8 mouse cellular contexts compared by ENCODE assay signal in the genomic region with DNA sequence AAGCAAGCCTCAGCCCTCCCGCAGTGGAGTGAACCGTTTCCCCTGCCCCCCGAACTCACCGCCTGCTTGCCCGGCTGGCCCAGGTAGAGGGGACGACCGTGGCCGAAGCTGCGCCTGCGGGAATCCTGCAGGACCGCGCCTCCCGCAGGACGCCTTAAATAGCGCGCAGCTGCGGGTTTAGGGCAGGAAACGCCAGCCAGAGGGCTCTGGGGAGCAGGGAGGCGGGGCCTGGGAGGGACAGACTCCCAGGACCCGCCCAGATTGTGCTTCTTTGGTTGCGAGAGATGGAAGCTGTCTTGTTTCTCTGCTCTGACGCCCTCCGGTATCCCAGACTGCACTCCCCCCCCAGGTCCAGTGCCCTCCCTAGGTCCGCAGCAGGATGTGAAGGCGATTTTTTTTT. TPM values are rescaled to one million over a fixed set of nuclear protein-coding genes. Genes with fewer than 3 reads are reported as not detected.
DNase-seq lines count a peak whose midpoint lies in the region; ATAC-seq lines count a peak whose summit lies in the region.

A gene (minus strand): TSS at position 179 of the 400 bp plus-strand sequence.

- H3K4me1 ChIP-seq in hindbrain, embryonic 12.5 days: peaks cover 11% of the 10 kb centered on the region

- no peaks in the 10 kb centered on the region for H3K9me3 ChIP-seq in hindbrain, embryonic 12.5 days (replicated peaks)

- DNase-seq in ZHBTc4 (ENCODE audit: low read depth, low spot score): peak; percentile 91
- DNase-seq in cerebellum, postnatal 10 days: peak; percentile 76 to 86
- peak; percentile 64 to 67 for DNase-seq in frontal cortex, postnatal 36 days (ENCODE audit: low spot score in 2 of 2)
- DNase-seq in layer of hippocampus, postnatal 36 days: peak; percentile 49 to 51
- DNase-seq in lung, postnatal 25 days (ENCODE audit: low spot score): peak; percentile 87
- peak; percentile 43 for DNase-seq in retina, postnatal 7 days (ENCODE audit: low read depth, low spot score)
- DNase-seq in urinary bladder, postnatal 25 days (ENCODE audit: low spot score): peak; percentile 66

- WGBS in hindbrain, embryonic 12.5 days: 0% methylated on average over 25 of the region's 25 CpGs

- H3K36me3 ChIP-seq in hindbrain, embryonic 12.5 days: no peaks in the 10 kb centered on the region

- H3K4me3 ChIP-seq in hindbrain, embryonic 12.5 days: peak within 1 kb of the TSS; percentile 48

- H3K27ac ChIP-seq in hindbrain, embryonic 12.5 days: no peak within 1 kb of the TSS

- ATAC-seq in hindbrain, embryonic 12.5 days (ENCODE audit: low FRiP score): peak; percentile 68

- H3K4me2 ChIP-seq in hindbrain, embryonic 12.5 days (replicated peaks): peak within 1 kb of the TSS; percentile 93

- H3K9ac ChIP-seq in hindbrain, embryonic 12.5 days: peak within 1 kb of the TSS; percentile 65

- H3K27me3 ChIP-seq in hindbrain, embryonic 12.5 days: peaks cover 37% of the 10 kb centered on the region

RNA-seq across cellular contexts. Expression of the gene that starts here (rescaled TPM):
- polyA plus RNA-seq in hindbrain, embryonic 12.5 days (2016; fragmentation: Nextera tagmentation; extraction: Ambion mirVana): 13.9 and 15.2 TPM in 2 replicates
- 1 to 10 TPM; 1.5 to 2.1 TPM for total RNA-seq in layer of hippocampus, postnatal 36 days (2021)
